Mouse (Mus musculus) adrenal gland, postnatal 36 days (tissue): ENCODE results near the gene Slc16a10. TPM values are rescaled to one million over a fixed set of nuclear protein-coding genes. Genes with fewer than 3 reads are reported as not detected.

Experiments used
- DNase-seq, 2 experiments: peaks; one replicate each; pipeline ENCODE4 v3.0.0; 2021; ENCODE audit warnings: mixed read lengths in 1 of 2
- total RNA-seq, 2 experiments: library from RNA; stranded (reverse); gene quantifications; 2 replicates each; pipeline ENCODE4 v1.2.3; 2021

The Slc16a10 gene
- total RNA-seq, 2 experiments from 2014 or later: 21.8 to 22.5 TPM

- DNase-seq: no peak
Measured at GRCm38 (mm10) chr10:40149584-40150145, 7.6 kb upstream of the Slc16a10 start.

GRCm38 (mm10) chr10:40147325-40148059 lies 5.4 kb upstream of the Slc16a10 start:
- no peak for DNase-seq

DNA sequence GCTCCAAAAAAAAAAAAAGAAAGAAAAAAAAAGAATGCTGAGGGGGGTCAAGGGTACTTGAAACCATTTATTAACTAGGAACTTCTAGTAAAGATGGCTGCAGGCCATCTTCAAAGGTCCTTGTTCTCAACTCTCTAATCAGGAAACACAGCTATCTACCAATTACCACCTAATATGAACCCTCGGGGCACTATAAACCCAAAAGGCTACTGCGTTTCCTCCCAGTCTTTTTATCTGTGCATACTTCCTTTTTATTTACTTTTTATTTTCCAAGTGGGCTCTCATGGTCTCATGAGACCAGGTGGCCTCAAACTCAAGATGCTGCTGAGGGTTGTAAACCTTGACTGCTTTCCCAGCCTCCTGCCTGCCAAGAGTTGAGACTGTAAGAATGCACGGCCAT lies 4.4 kb upstream of the Slc16a10 start:
- no peak for DNase-seq

DNA sequence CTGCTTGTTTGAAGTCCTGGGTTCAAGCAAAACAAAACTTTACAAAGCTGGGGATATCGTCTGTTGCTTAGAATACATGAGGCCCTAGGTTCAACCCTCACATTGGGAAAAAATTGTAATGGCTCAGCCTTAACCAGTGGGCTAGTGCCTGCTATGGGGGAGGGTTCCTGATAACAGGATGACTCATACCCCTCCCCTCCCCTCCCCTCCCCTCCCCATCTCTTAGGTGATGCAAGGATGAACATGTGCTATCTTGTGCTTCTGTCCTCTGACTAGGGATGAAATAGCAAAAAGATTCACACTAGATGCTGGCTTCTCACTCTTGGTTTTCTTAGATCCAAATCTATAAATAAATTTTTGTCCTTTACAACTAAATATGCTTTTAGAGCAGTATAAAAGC lies 2.8 kb upstream of the Slc16a10 start:
- no peak for DNase-seq

- peak; percentile 16 to 29 for DNase-seq
Measured at GRCm38 (mm10) chr10:40141016-40141851, 824 bp downstream of the Slc16a10 start.

- DNase-seq: no peak
Measured at GRCm38 (mm10) chr10:40139646-40140045, 2.4 kb downstream of the Slc16a10 start.

DNA sequence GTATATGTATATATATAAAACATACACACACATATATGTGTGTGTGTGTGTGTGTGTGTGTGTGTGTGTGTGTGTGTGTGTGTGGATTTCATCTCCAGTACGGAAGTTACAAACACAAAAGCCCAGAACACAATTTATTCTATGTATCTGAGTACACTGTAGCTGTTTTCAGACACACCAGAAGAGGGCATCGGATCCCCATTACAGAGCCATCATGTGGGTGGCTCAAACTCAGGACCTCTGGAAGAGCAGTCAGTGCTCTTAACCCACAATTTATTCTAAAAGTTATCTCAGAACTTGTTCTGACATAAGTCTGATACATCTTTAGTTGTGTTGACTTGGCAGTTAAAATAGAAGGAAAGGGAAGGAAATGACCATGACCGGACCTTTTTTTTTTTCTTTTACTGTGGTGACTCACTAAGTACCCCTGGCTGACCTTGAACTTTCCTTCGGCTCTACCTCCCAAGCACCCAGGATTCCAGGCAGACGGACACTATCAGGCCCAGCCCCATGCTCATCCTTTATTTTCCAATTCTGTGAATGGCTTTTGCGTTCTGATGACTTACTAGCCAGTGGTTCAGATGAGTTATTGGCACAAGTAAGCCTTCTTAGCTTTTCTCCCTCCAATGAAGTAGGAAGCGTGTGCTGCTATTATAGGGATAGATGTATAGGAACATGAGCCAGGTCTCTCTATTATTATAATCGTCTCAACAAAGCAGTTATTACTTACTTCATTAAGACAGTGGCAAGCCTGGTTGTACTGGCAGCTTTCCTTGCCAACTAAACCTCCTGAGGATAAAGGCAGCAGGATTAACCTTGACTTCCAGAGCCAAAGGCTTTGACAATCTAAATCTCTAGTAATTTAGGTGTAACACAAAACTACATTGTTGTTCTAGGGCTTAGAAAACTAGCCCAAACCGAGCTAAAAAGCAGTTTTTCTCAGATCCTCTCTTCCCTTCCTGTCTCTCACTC lies 6.0 kb downstream of the Slc16a10 start:
- peak; percentile 44 to 56 for DNase-seq

DNA sequence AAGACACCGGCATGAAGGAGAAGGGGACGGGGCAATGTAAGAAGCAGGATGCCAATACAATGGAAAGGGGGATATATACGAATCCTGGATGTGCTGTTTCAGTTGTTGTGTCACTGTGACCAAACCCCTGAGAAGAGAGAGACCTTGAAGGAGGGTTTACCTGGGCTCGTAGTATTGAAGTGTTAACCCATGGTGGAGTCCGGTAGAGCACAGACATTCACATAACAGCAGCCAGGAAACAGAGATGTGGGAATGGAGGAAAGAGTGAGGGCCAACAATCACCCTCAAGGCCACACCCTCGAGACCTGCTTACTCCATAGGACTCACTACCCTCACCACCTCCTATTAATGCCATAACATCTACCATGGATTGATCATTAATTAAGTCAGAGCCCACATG lies 7.2 kb downstream of the Slc16a10 start:
- DNase-seq: no peak

- DNase-seq: no peak
Measured at GRCm38 (mm10) chr10:40133636-40134035, 8.4 kb downstream of the Slc16a10 start.

DNA sequence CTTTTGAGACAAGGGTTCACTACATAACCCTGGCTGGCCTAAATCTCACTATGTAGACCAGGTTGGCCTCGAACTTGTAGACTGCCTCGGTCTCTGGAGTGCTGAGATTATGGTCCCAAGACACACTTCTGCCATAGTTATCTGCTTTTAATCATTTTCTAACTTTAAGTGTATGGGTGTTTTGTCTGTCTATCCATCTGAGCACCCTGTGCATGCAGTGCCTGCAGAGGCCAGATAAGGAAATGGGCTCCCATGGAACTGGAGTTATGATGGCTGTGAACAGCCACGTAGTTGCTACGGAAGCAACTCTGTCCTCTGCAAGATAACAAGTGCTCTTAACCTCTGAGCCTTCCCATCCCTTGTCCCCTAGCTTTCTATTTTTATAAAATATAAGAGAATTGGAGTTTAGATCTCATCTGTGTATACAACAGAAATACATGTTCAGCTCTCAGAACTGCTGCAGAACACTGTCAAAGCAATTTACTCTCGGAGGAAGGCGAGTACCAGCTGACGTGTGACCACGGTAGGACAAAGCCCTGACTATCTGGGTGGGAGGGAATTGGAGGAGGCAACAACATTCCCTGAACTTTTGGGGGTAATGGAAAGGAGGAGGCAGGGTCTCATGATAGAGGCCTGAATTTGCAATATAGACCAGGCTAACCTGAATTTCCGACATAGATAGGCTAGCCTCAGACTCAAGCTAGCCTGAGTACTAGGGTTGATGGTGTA lies 10.2 kb downstream of the Slc16a10 start:
- no peak for DNase-seq

- no peak for DNase-seq
Measured at GRCm38 (mm10) chr10:40130126-40130525, 11.9 kb downstream of the Slc16a10 start.

- no peak for DNase-seq
Measured at GRCm38 (mm10) chr10:40129134-40129533, 12.9 kb downstream of the Slc16a10 start.

- DNase-seq: no peak
Measured at GRCm38 (mm10) chr10:40128497-40128896, 13.6 kb downstream of the Slc16a10 start.

DNA sequence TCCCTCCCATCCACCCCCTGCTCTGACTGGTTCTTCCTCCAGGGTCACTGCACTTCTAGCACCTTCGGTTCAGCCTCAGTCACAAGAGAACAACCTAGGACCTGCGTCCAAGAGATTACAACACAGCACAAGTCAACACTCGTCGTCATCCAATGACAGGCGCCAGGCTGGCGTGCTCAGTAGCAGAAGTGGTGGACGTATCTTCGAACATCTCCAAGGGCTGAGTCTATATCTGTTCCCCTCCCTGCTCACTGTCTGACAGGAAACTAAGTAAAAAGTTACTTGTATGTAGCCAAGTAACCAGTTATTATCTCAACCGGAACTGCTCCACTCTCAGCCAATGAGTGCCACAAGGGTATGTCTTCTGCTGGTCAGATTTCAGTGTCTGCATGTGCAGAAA lies 16.9 kb downstream of the Slc16a10 start:
- peak in 1 of 2 experiments; percentile 36 for DNase-seq

DNA sequence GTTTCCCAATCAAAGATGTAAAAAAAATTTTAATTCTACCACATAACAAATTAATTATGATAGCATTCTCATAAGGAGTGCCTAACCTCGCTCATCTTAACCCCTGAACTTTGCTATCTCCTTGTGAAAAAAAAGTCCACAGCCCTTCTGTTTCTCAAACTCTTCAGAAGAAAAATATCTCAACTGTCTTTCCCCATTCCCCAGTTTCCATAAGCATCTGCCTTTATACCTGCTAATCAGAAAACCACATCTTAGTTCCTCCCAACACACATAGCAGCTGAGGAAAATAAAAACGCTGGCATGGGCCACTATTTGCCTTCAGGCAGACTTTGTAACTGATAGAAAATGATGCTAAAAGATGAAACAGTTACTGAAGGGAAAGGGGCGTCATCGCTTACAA lies 17.5 kb downstream of the Slc16a10 start:
- DNase-seq: no peak

- no peak for DNase-seq
Measured at GRCm38 (mm10) chr10:40124096-40124495, 18.0 kb downstream of the Slc16a10 start.

- DNase-seq: no peak
Measured at GRCm38 (mm10) chr10:40119466-40119865, 22.6 kb downstream of the Slc16a10 start.

DNA sequence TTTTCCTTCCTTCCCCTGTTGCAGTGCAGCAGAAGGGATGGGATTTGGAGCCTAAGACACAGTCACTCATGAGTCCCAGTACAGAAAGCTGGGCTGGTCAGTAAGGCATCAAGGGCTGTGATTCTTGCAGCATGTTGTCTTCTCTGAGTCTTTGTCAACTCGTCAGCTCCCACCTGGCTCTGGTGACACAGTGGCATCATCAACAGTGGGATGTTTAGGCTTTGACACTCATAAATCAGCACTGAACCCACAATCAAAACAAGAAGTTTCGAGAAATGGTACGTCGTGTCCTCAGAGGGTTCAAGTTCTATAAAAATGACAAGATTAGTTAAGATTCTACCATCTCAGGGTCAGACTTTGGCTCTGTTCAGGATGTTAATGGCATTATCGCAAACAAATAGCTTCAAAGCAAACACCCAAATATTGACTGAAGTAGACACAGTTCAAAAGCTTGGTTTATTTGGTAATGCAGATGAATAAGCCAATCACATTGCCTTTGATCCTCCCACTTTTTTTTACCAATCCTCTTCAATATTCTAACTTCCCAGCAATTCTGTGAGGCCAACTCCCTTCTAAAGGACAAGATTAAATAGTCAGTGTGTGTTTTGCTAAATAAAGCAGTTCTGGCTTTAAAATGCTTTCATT lies 23.2 kb downstream of the Slc16a10 start:
- DNase-seq: no peak

DNA sequence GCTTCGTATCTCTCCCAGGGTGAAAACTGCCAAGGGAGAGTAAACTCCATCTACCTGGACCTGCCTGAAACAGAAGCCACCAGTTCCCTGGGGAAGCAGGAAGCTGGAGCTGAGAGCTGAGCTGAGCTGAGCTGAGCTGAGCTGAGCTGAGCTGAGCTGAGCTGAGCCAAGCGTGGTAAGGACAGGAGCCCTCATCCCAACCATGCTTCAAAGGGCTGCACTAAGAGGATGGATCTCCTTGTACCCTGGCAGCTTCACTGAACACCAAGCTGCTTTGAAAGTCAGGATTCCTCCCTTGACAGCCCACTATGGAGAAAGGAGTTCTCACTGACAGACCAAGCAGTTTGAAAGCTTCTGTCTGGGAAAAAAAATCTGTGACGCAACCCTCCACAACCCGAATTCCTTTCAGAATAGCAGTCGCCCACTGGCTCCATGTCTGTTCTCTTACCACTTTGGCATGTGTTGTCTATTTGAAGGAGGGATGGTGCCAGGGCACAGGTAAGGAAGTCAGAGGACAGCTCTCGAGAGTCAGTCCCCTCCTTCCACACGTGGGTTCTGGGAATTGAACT lies 28.5 kb downstream of the Slc16a10 start:
- no peak for DNase-seq

DNA sequence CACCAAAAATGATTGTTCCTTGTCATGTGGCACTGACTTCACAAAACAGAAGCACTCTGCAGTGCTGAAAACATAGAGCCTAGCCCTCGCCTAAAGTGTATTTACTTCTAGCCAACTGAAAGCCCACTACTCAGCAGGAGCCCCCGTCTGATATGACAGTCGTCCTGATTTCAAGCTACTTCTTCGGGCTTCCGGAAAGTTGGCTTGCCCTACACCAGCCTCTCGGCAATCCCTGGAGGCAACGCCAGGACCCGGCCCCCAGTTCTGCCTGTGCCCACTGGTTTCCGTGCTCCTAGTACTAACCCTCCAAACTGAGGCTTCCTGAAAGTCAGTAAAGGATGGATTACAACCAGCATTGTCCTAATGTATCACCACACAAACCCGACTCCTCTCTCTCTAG lies 29.8 kb downstream of the Slc16a10 start:
- no peak for DNase-seq
